Comparison of ENCODE assay signal across 16 mouse cellular contexts in genomic region chr11:3854156-3854555, GRCm38 (mm10). TPM values are rescaled to one million over a fixed set of nuclear protein-coding genes. Genes with fewer than 3 reads are reported as not detected.
DNase-seq lines count a peak whose midpoint lies in the region; ATAC-seq lines count a peak whose summit lies in the region.
"Had no signal": no experiment of that assay in that cellular context is flagged by ENCODE, and none has a peak within 500 bp of the region (broad histone marks: within the 10 kb centered on the region; RNA-seq: fewer than 3 reads in every experiment).

No protein-coding gene starts in this region.

- H3K4me2 ChIP-seq in forebrain, embryonic 13.5 days = no peak overlapping the region
- no peak overlapping the region for H3K4me2 ChIP-seq in forebrain, embryonic 11.5 days (ENCODE audit: low read depth, low read length, severe bottlenecking)
- no peak overlapping the region for H3K4me2 ChIP-seq in hindbrain, embryonic 15.5 days
- no peak overlapping the region for H3K4me2 ChIP-seq in hindbrain, embryonic 12.5 days (replicated peaks)
- H3K4me2 ChIP-seq: embryonic facial prominence, embryonic 13.5 days; liver, embryonic 12.5 days; lung, embryonic 14.5 days; midbrain, embryonic 12.5 days; stomach, embryonic 15.5 days had no signal

- no peak overlapping the region for H3K9ac ChIP-seq in forebrain, embryonic 13.5 days
- no peak overlapping the region for H3K9ac ChIP-seq in forebrain, embryonic 11.5 days (ENCODE audit: low read length)
- H3K9ac ChIP-seq in hindbrain, embryonic 15.5 days = no peak overlapping the region
- no peak overlapping the region for H3K9ac ChIP-seq in hindbrain, embryonic 12.5 days
- H3K9ac ChIP-seq: embryonic facial prominence, embryonic 13.5 days; liver, embryonic 12.5 days; lung, embryonic 14.5 days; midbrain, embryonic 12.5 days; stomach, embryonic 15.5 days had no signal

- 84% methylated on average over 3 of the region's 3 CpGs for WGBS in forebrain, embryonic 13.5 days
- WGBS in forebrain, embryonic 11.5 days = 94% methylated on average over 3 of the region's 3 CpGs
- 92% methylated on average over 3 of the region's 3 CpGs for WGBS in hindbrain, embryonic 15.5 days
- WGBS in hindbrain, embryonic 12.5 days = 85% methylated on average over 3 of the region's 3 CpGs

- H3K9me3 ChIP-seq in forebrain, embryonic 13.5 days (replicated peaks) = no peaks in the 10 kb centered on the region
- no peaks in the 10 kb centered on the region; the same call in 1 of the 2 replicates for H3K9me3 ChIP-seq in forebrain, embryonic 11.5 days (ENCODE audit: control insufficient read depth, low read length)
- H3K9me3 ChIP-seq in hindbrain, embryonic 15.5 days = no peaks in the 10 kb centered on the region
- H3K9me3 ChIP-seq in hindbrain, embryonic 12.5 days (replicated peaks) = no peaks in the 10 kb centered on the region
- H3K9me3 ChIP-seq: embryonic facial prominence, embryonic 13.5 days; limb, embryonic 10.5 days; liver, embryonic 12.5 days; stomach, embryonic 15.5 days had no signal

- H3K36me3 ChIP-seq in forebrain, embryonic 13.5 days (ENCODE audit: poor library complexity, severe bottlenecking) = no peaks in the 10 kb centered on the region
- H3K36me3 ChIP-seq in forebrain, embryonic 11.5 days (ENCODE audit: control insufficient read depth, insufficient read depth, low read length) = no peaks in the 10 kb centered on the region
- no peaks in the 10 kb centered on the region for H3K36me3 ChIP-seq in hindbrain, embryonic 15.5 days
- no peaks in the 10 kb centered on the region for H3K36me3 ChIP-seq in hindbrain, embryonic 12.5 days
- H3K36me3 ChIP-seq: embryonic facial prominence, embryonic 13.5 days; limb, embryonic 10.5 days; liver, embryonic 12.5 days; midbrain, embryonic 12.5 days; stomach, embryonic 15.5 days had no signal

- H3K27ac ChIP-seq in forebrain, embryonic 13.5 days = peak overlapping the region; percentile 82; the same call in 1 of the 2 replicates
- H3K27ac ChIP-seq in forebrain, embryonic 11.5 days (ENCODE audit: low read depth, low read length) = no peak overlapping the region
- H3K27ac ChIP-seq in hindbrain, embryonic 15.5 days (replicated peaks) = peak overlapping the region; percentile 69
- no peak overlapping the region for H3K27ac ChIP-seq in hindbrain, embryonic 12.5 days
- H3K27ac ChIP-seq: embryonic facial prominence, embryonic 13.5 days; gastrocnemius, adult 2 months; limb, embryonic 10.5 days; liver, embryonic 12.5 days; midbrain, embryonic 12.5 days; stomach, embryonic 15.5 days had no signal

- peak; percentile 22; the same call in 1 of the 2 replicates for ATAC-seq in forebrain, embryonic 13.5 days
- ATAC-seq in forebrain, embryonic 11.5 days (replicated peaks; ENCODE audit: low FRiP score) = no peak
- 0 out of 2 replicates have a peak, but pooled peaks have one; percentile 11 for ATAC-seq in hindbrain, embryonic 15.5 days (ENCODE audit: low FRiP score, low read depth)
- ATAC-seq in hindbrain, embryonic 12.5 days (ENCODE audit: low FRiP score) = no peak
- ATAC-seq in activated CD4-positive, CD25-positive, alpha-beta regulatory T cell, adult 4 months = no peak
- ATAC-seq: intestine, postnatal 0 days; liver, embryonic 12.5 days had no signal

- H3K4me3 ChIP-seq in forebrain, embryonic 13.5 days = no peak overlapping the region
- no peak overlapping the region for H3K4me3 ChIP-seq in forebrain, embryonic 11.5 days (ENCODE audit: low read depth, low read length)
- H3K4me3 ChIP-seq in hindbrain, embryonic 15.5 days = no peak overlapping the region
- no peak overlapping the region for H3K4me3 ChIP-seq in hindbrain, embryonic 12.5 days
- H3K4me3 ChIP-seq: embryonic facial prominence, embryonic 13.5 days; gastrocnemius, adult 2 months; limb, embryonic 10.5 days; liver, embryonic 12.5 days; midbrain, embryonic 12.5 days; stomach, embryonic 15.5 days had no signal

- no peaks in the 10 kb centered on the region for H3K27me3 ChIP-seq in forebrain, embryonic 13.5 days
- no peaks in the 10 kb centered on the region for H3K27me3 ChIP-seq in forebrain, embryonic 11.5 days (ENCODE audit: control insufficient read depth, insufficient read depth, low read length)
- H3K27me3 ChIP-seq in hindbrain, embryonic 15.5 days = no peaks in the 10 kb centered on the region
- H3K27me3 ChIP-seq in hindbrain, embryonic 12.5 days = 0 out of 2 replicates have a peak, but pooled peaks cover 3% of the 10 kb centered on the region
- H3K27me3 ChIP-seq: embryonic facial prominence, embryonic 13.5 days; liver, embryonic 12.5 days; midbrain, embryonic 12.5 days; stomach, embryonic 15.5 days had no signal

- no peak for DNase-seq in forebrain, embryonic 11.5 days (ENCODE audit: low spot score)
- DNase-seq in testis, postnatal 10 days (ENCODE audit: low spot score) = peak; percentile 20
- no peak for DNase-seq in testis, postnatal 14 days (ENCODE audit: low spot score)
- DNase-seq: lung, embryonic 14.5 days; lung, postnatal 4 days had no signal

- 0 out of 2 replicates have a peak, but pooled peaks cover 4% of the 10 kb centered on the region for H3K4me1 ChIP-seq in forebrain, embryonic 13.5 days
- H3K4me1 ChIP-seq in forebrain, embryonic 11.5 days (replicated peaks; ENCODE audit: control insufficient read depth, insufficient read depth, low read length) = no peaks in the 10 kb centered on the region
- peaks cover 6% of the 10 kb centered on the region; the same call in 1 of the 2 replicates for H3K4me1 ChIP-seq in hindbrain, embryonic 15.5 days (replicated peaks)
- H3K4me1 ChIP-seq in hindbrain, embryonic 12.5 days = no peaks in the 10 kb centered on the region
- H3K4me1 ChIP-seq: embryonic facial prominence, embryonic 13.5 days; limb, embryonic 10.5 days; liver, embryonic 12.5 days; midbrain, embryonic 12.5 days; stomach, embryonic 15.5 days had no signal

RNA-seq across cellular contexts. Expression of gene Osbp2, which starts 9.5 kb away (rescaled TPM):
- polyA plus RNA-seq in forebrain, embryonic 13.5 days (2015; fragmentation: Nextera tagmentation; extraction: Ambion mirVana) = 5.9 and 6.6 TPM in 2 replicates
- 1.2 and 2.0 TPM in 2 replicates for polyA plus RNA-seq in forebrain, embryonic 11.5 days (2014; fragmentation: Nextera tagmentation; extraction: Ambion mirVana)
- polyA plus RNA-seq in hindbrain, embryonic 15.5 days (2015; fragmentation: Nextera tagmentation; extraction: Ambion mirVana) = 28.7 and 33.1 TPM in 2 replicates
- 7.0 and 8.8 TPM in 2 replicates for polyA plus RNA-seq in hindbrain, embryonic 12.5 days (2016; fragmentation: Nextera tagmentation; extraction: Ambion mirVana)
- not detected for polyA plus RNA-seq in activated CD4-positive, CD25-positive, alpha-beta regulatory T cell, adult 4 months (2017; shearing (Covaris generic))

RNA-seq across cellular contexts. Expression of gene 4921536K21Rik, which starts 40.7 kb away (rescaled TPM):
- polyA plus RNA-seq in forebrain, embryonic 13.5 days (2015; fragmentation: Nextera tagmentation; extraction: Ambion mirVana) = 0.75 and 0.97 TPM in 2 replicates
- 0.51 and 0.60 TPM in 2 replicates for polyA plus RNA-seq in forebrain, embryonic 11.5 days (2014; fragmentation: Nextera tagmentation; extraction: Ambion mirVana)
- polyA plus RNA-seq in hindbrain, embryonic 15.5 days (2015; fragmentation: Nextera tagmentation; extraction: Ambion mirVana) = 0.43 and 0.53 TPM in 2 replicates
- 0.72 and 0.82 TPM in 2 replicates for polyA plus RNA-seq in hindbrain, embryonic 12.5 days (2016; fragmentation: Nextera tagmentation; extraction: Ambion mirVana)
- not detected for polyA plus RNA-seq in activated CD4-positive, CD25-positive, alpha-beta regulatory T cell, adult 4 months (2017; shearing (Covaris generic))
- polyA plus RNA-seq: liver, embryonic 12.5 days; lung, embryonic 14.5 days had no signal

RNA-seq across cellular contexts. Expression of gene Dusp18, which starts 40.9 kb away (rescaled TPM):
- polyA plus RNA-seq in forebrain, embryonic 13.5 days (2015; fragmentation: Nextera tagmentation; extraction: Ambion mirVana) = 28.4 and 35.7 TPM in 2 replicates
- polyA plus RNA-seq in forebrain, embryonic 11.5 days (2014; fragmentation: Nextera tagmentation; extraction: Ambion mirVana) = 22.5 and 23.7 TPM in 2 replicates
- 28.4 and 33.1 TPM in 2 replicates for polyA plus RNA-seq in hindbrain, embryonic 15.5 days (2015; fragmentation: Nextera tagmentation; extraction: Ambion mirVana)
- 27.7 and 29.1 TPM in 2 replicates for polyA plus RNA-seq in hindbrain, embryonic 12.5 days (2016; fragmentation: Nextera tagmentation; extraction: Ambion mirVana)
- polyA plus RNA-seq in activated CD4-positive, CD25-positive, alpha-beta regulatory T cell, adult 4 months (2017; shearing (Covaris generic)) = under 1 TPM; 0.10 to 0.20 TPM

Comparison
In these comparisons a context has a peak if more than half of its experiments do, and no peak if none do; other contexts are left out.
1. ATAC-seq: peak in forebrain, embryonic 13.5 days (single experiment) and hindbrain, embryonic 15.5 days (single experiment); none in forebrain, embryonic 11.5 days (single experiment), hindbrain, embryonic 12.5 days (single experiment) and activated CD4-positive, CD25-positive, alpha-beta regulatory T cell, adult 4 months (single experiment).
2. H3K27ac ChIP-seq: peak in forebrain, embryonic 13.5 days (single experiment) and hindbrain, embryonic 15.5 days (single experiment); none in forebrain, embryonic 11.5 days (single experiment) and hindbrain, embryonic 12.5 days (single experiment).
3. RNA of gene Dusp18, which starts 40.9 kb away (polyA plus RNA-seq): 28.4 to 33.1 TPM in hindbrain, embryonic 15.5 days, 28.4 to 35.7 TPM in forebrain, embryonic 13.5 days, 27.7 to 29.1 TPM in hindbrain, embryonic 12.5 days and 22.5 to 23.7 TPM in forebrain, embryonic 11.5 days; 0.10 to 0.20 TPM in activated CD4-positive, CD25-positive, alpha-beta regulatory T cell, adult 4 months; every median in the first group is over 10 times any median in the second.